Mouse (Mus musculus) thymus, adult 2 months (tissue): ENCODE measurements around the gene Ldlr.

Source experiments
- CTCF ChIP-seq: fragments of 200-500 bp; IDR thresholded peaks from 2 replicates; pipeline ENCODE4 v1.5.1; 2012; ENCODE audit warnings: mild to moderate bottlenecking, control low read depth, low read length, moderate library complexity, borderline replicate concordance; ENCODE audit not compliant: control insufficient read depth, poor library complexity, insufficient read depth; ENCODE audit errors: extremely low read depth
- POLR2A ChIP-seq: fragments of 200-500 bp; IDR thresholded peaks from 2 replicates; pipeline ENCODE4 v1.6.1; 2012; ENCODE audit warnings: mild to moderate bottlenecking, low read length, control low read depth, moderate library complexity; ENCODE audit not compliant: control insufficient read depth, poor library complexity, insufficient read depth; ENCODE audit errors: extremely low read depth

- TF ChIP-seq CTCF (no peak), POLR2A (no peak)
Observed at GRCm38 (mm10) chr9:21701091-21701490, 22.2 kb upstream of the Ldlr start.
